Mouse (Mus musculus): ENCODE measurements around the gene Mrpl18.
"Not testable (repeated sequence)": the region's sequence is repeated elsewhere in the genome, so short reads cannot be mapped to it uniquely, and the experiment has no call there.

DNA sequence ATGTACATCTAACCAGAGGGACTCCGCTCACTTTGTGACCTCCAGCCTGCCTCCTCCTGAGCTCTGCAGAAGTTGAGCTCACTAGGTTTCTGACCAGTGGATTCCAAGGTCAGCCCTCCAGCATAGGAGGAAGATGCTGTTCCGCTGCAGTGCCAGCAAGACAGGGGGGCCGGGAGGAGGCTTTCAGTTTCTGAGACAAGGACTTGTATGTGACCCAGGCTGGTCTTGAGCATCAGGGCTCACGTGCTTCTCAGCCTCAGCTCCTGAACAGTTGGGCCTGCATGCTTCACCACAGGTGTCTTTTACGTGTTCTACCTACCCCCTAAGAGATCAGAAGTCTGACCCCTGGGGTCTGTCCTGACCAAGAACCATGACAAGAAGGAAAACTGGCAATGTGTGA is 15.4 kb upstream of the Mrpl18 start:
- not testable (repeated sequence) for TF ChIP-seq POLR2A (IDR thresholded peaks at IDR 0.05; ENCODE audit: borderline replicate concordance, control insufficient read depth, low read depth, low read length); CTCF (IDR thresholded peaks at IDR 0.05; ENCODE audit: control insufficient read depth, insufficient read depth, low read length)

All from bone marrow, adult 2 months (tissue).